9 mouse cellular contexts compared by ENCODE assay signal in the genomic region with DNA sequence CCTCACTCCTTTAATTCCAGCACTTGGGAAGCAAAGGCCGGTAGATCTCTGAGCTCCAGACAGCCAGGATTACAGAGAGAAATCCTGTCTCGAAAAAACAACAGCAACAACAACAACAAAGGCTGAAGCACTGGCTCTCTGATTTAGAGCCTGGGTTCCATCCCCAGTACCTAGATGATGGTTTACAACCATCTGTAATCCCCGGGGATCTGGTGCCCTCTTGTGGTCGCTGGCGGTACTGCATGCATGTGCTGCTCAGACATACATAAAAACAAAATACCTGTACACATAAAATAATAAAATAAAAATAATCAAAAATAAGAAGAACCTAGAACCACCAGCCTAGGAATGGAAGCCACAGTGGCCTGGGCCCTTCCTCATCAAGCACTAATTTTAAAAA. TPM values are rescaled to one million over a fixed set of nuclear protein-coding genes. Genes with fewer than 3 reads are reported as not detected.
DNase-seq lines count a peak whose midpoint lies in the region; ATAC-seq and TF ChIP-seq lines count a peak whose summit lies in the region.
"Had no signal": no experiment of that assay in that cellular context is flagged by ENCODE, and none has a peak within 500 bp of the region (broad histone marks: within the 10 kb centered on the region; RNA-seq: fewer than 3 reads in every experiment).

No protein-coding gene starts in this region.

- H3K9ac ChIP-seq in hindbrain, embryonic 16.5 days (ENCODE audit: low read depth, low read length) = no peak overlapping the region
- H3K9ac ChIP-seq: liver, embryonic 15.5 days had no signal

- no peaks in the 10 kb centered on the region for H3K27me3 ChIP-seq in hindbrain, embryonic 10.5 days (ENCODE audit: insufficient read depth, poor library complexity, severe bottlenecking)
- no peaks in the 10 kb centered on the region for H3K27me3 ChIP-seq in hindbrain, embryonic 16.5 days (replicated peaks; ENCODE audit: control insufficient read depth, insufficient read depth, low read length)
- no peaks in the 10 kb centered on the region for H3K27me3 ChIP-seq in Patski

- CTCF ChIA-PET in Patski (lab: Charles Lee) = interaction anchor here (0.9 to 11.7 kb wide), 4 partner anchors 8 to 22 kb away, joined by 3 to 210 read pairs (median 6); no protein-coding TSS in a partner anchor

- WGBS in hindbrain, embryonic 10.5 days = 9% methylated on average over 5 of the region's 5 CpGs
- WGBS in hindbrain, embryonic 16.5 days = 8% methylated on average over 5 of the region's 5 CpGs

- in situ Hi-C loops in Patski (cut with MboI; ENCODE audit: low pct_unique_long_range_greater_than_20kb) = no loop called here

- no peak for ATAC-seq in hindbrain, embryonic 16.5 days
- ATAC-seq in Patski = no peak
- peak; percentile 52; the same call in 1 of the 2 replicates for ATAC-seq in neutrophil, adult 5-6 weeks (ENCODE audit: extremely low read depth, insufficient number of reproducible peaks, low FRiP score, poor library complexity, severe bottlenecking)

- POLR2A ChIA-PET in Patski (lab: Charles Lee) = no interaction called here

- peak; percentile 80 for DNase-seq in hindbrain, embryonic 10.5 days (ENCODE audit: low spot score)
- peak; percentile 73 for DNase-seq in CD4-positive helper T cell, adult 2 months (ENCODE audit: low read depth, low spot score)
- DNase-seq in Patski (ENCODE audit: low read depth, low spot score) = no peak
- DNase-seq in embryo, embryonic 11.5 days (ENCODE audit: low read depth, low spot score) = peak; percentile 49
- DNase-seq in left cerebral cortex, postnatal 25 days (ENCODE audit: low spot score in 2 of 2) = peak; percentile 37 to 48
- DNase-seq in yolk sac, embryonic 10.5 days (ENCODE audit: low spot score) = peak; percentile 42

- no peaks in the 10 kb centered on the region for H3K36me3 ChIP-seq in hindbrain, embryonic 10.5 days
- H3K36me3 ChIP-seq in hindbrain, embryonic 16.5 days (ENCODE audit: control insufficient read depth, insufficient read depth, low read length) = no peaks in the 10 kb centered on the region
- H3K36me3 ChIP-seq: liver, embryonic 15.5 days had no signal

- H3K4me3 ChIP-seq in hindbrain, embryonic 10.5 days = no peak overlapping the region
- no peak overlapping the region for H3K4me3 ChIP-seq in hindbrain, embryonic 16.5 days (ENCODE audit: low read length)
- H3K4me3 ChIP-seq: liver, embryonic 15.5 days had no signal

- H3K27ac ChIP-seq in hindbrain, embryonic 10.5 days = no peak overlapping the region
- no peak overlapping the region for H3K27ac ChIP-seq in hindbrain, embryonic 16.5 days (ENCODE audit: low read depth, low read length)
- H3K27ac ChIP-seq: liver, embryonic 15.5 days had no signal

- peaks cover 8% of the 10 kb centered on the region; the same call in 1 of the 2 replicates for H3K4me1 ChIP-seq in hindbrain, embryonic 10.5 days (replicated peaks)
- peaks cover under 1% of the 10 kb centered on the region; the same call in 1 of the 2 replicates for H3K4me1 ChIP-seq in hindbrain, embryonic 16.5 days (ENCODE audit: control insufficient read depth, insufficient read depth, low read depth, low read length)

- no peak overlapping the region for H3K4me2 ChIP-seq in hindbrain, embryonic 16.5 days (ENCODE audit: low read length)
- H3K4me2 ChIP-seq: liver, embryonic 15.5 days had no signal

- no peaks in the 10 kb centered on the region for H3K9me3 ChIP-seq in hindbrain, embryonic 10.5 days
- no peaks in the 10 kb centered on the region for H3K9me3 ChIP-seq in hindbrain, embryonic 16.5 days (ENCODE audit: control insufficient read depth, low read length)
- H3K9me3 ChIP-seq: liver, embryonic 15.5 days had no signal

- intact Hi-C loops in left cerebral cortex, postnatal 25 days (cut with DNase I) = loop anchor here (10.0 kb wide), 1 partner anchor 1315 kb away; the partner anchor contains the start of gene Gjd3

- TF ChIP-seq CTCF in Patski (IDR thresholded peaks at IDR 0.05) = peak; percentile 91

RNA-seq across cellular contexts. Expression of gene Eif1, which starts 19.4 kb away (rescaled TPM):
- 1,728 and 1,735 TPM in 2 replicates for polyA plus RNA-seq in hindbrain, embryonic 10.5 days (2016; fragmentation: Nextera tagmentation; extraction: Ambion mirVana)
- 1,208 and 1,248 TPM in 2 replicates for polyA plus RNA-seq in hindbrain, embryonic 16.5 days (2015; fragmentation: Nextera tagmentation; extraction: Ambion mirVana)
- polyA plus RNA-seq in Patski (2021) = 674 TPM
- total RNA-seq in left cerebral cortex, postnatal 25 days (2021) = 100 to 1,000 TPM; 820 to 888 TPM
- total RNA-seq in neutrophil, adult 5-6 weeks (2017) = 734 and 752 TPM in 2 replicates

RNA-seq across cellular contexts. Expression of gene Krt42, which starts 30.6 kb away (rescaled TPM):
- not detected in 2 replicates for polyA plus RNA-seq in hindbrain, embryonic 10.5 days (2016; fragmentation: Nextera tagmentation; extraction: Ambion mirVana)
- not detected in 2 replicates for polyA plus RNA-seq in hindbrain, embryonic 16.5 days (2015; fragmentation: Nextera tagmentation; extraction: Ambion mirVana)
- polyA plus RNA-seq in Patski (2021) = 0.08 TPM
- not detected for total RNA-seq in left cerebral cortex, postnatal 25 days (2021)
- not detected in 2 replicates for total RNA-seq in neutrophil, adult 5-6 weeks (2017)
- polyA plus RNA-seq: liver, embryonic 15.5 days had no signal

RNA-seq across cellular contexts. Expression of gene Gast, which starts 33.9 kb away (rescaled TPM):
- 0.90 TPM in 1 of 2 replicates, not detected in the other for polyA plus RNA-seq in hindbrain, embryonic 10.5 days (2016; fragmentation: Nextera tagmentation; extraction: Ambion mirVana)
- polyA plus RNA-seq in hindbrain, embryonic 16.5 days (2015; fragmentation: Nextera tagmentation; extraction: Ambion mirVana) = 0.52 TPM in 1 of 2 replicates, not detected in the other
- not detected for polyA plus RNA-seq in Patski (2021)
- total RNA-seq in left cerebral cortex, postnatal 25 days (2021) = not detected
- total RNA-seq in neutrophil, adult 5-6 weeks (2017) = not detected in 2 replicates
- polyA plus RNA-seq: liver, embryonic 15.5 days had no signal

RNA-seq across cellular contexts. Expression of gene Krt17, which starts 39.5 kb away (rescaled TPM):
- 0.16 TPM in 1 of 2 replicates, not detected in the other for polyA plus RNA-seq in hindbrain, embryonic 10.5 days (2016; fragmentation: Nextera tagmentation; extraction: Ambion mirVana)
- polyA plus RNA-seq in hindbrain, embryonic 16.5 days (2015; fragmentation: Nextera tagmentation; extraction: Ambion mirVana) = 0.36 and 0.70 TPM in 2 replicates
- 0.10 TPM for polyA plus RNA-seq in Patski (2021)
- total RNA-seq in left cerebral cortex, postnatal 25 days (2021) = under 1 TPM in 1 of 2 experiments, not detected in 1; 0.30 TPM
- total RNA-seq in neutrophil, adult 5-6 weeks (2017) = not detected in 2 replicates

RNA-seq across cellular contexts. Expression of gene Krt16, which starts 51.6 kb away (rescaled TPM):
- polyA plus RNA-seq in hindbrain, embryonic 10.5 days (2016; fragmentation: Nextera tagmentation; extraction: Ambion mirVana) = not detected in 2 replicates
- polyA plus RNA-seq in hindbrain, embryonic 16.5 days (2015; fragmentation: Nextera tagmentation; extraction: Ambion mirVana) = not detected in 2 replicates
- polyA plus RNA-seq in Patski (2021) = not detected
- not detected for total RNA-seq in left cerebral cortex, postnatal 25 days (2021)
- total RNA-seq in neutrophil, adult 5-6 weeks (2017) = 0.25 TPM in 1 of 2 replicates, not detected in the other
- polyA plus RNA-seq: liver, embryonic 15.5 days had no signal
